Mouse (Mus musculus) MEL (cell line): Measurements from ENCODE around the gene Stat6. TPM values are rescaled to one million over a fixed set of nuclear protein-coding genes. Genes with fewer than 3 reads are reported as not detected.

Source experiments
- DNase-seq: peaks from one replicate; pipeline ENCODE4 v3.0.0; 2011; ENCODE audit warnings: low read depth, low spot score
- H3K27ac ChIP-seq: 2 replicates; pipeline ENCODE4 v1.5.1; 2012; ENCODE audit warnings: low read depth, mild to moderate bottlenecking, control low read depth, low read length, moderate library complexity; ENCODE audit not compliant: control insufficient read depth
- H3K27me3 ChIP-seq, 2 experiments: fragments of 150-350 bp in 1 of 2; sonication (generic) in 1 of 2; 2 replicates each; pipeline ENCODE4 v1.6.1; 2012; ENCODE audit warnings: low read length in 2 of 2, mild to moderate bottlenecking in 2 of 2, improper control_type of control experiment in 1 of 2, moderate library complexity in 1 of 2; ENCODE audit not compliant: insufficient read depth in 2 of 2, control insufficient read depth in 1 of 2
- H3K36me3 ChIP-seq, 2 experiments: 2 replicates each; pipeline ENCODE4 v1.6.1; 2012 to 2014; ENCODE audit warnings: low read length in 2 of 2, improper control_type of control experiment in 1 of 2, inconsistent platforms in 1 of 2, mild to moderate bottlenecking in 1 of 2; ENCODE audit not compliant: insufficient read depth in 2 of 2, control insufficient read depth in 1 of 2
- H3K4me1 ChIP-seq, 2 experiments: fragments of 150-350 bp in 1 of 2; sonication (generic) in 1 of 2; 2 replicates each; pipeline ENCODE4 v1.6.1; 2012; ENCODE audit warnings: low read length in 2 of 2, improper control_type of control experiment in 1 of 2, mild to moderate bottlenecking in 1 of 2; ENCODE audit not compliant: insufficient read depth in 2 of 2, control insufficient read depth in 1 of 2
- H3K4me3 ChIP-seq, 2 experiments: fragments of 150-350 bp in 1 of 2; sonication (generic) in 1 of 2; 2 replicates each; pipeline ENCODE4 v1.5.1; 2012; ENCODE audit warnings: low read depth in 2 of 2, low read length in 2 of 2, mild to moderate bottlenecking in 2 of 2, moderate library complexity in 2 of 2, control low read depth in 1 of 2, improper control_type of control experiment in 1 of 2; ENCODE audit not compliant: control insufficient read depth in 1 of 2, insufficient read depth in 1 of 2
- H3K79me2 ChIP-seq: 2 replicates; pipeline ENCODE4 v1.6.1; 2012; ENCODE audit warnings: mild to moderate bottlenecking, low read length, moderate library complexity; ENCODE audit not compliant: control insufficient read depth, poor library complexity, insufficient read depth
- H3K9ac ChIP-seq: 2 replicates; pipeline ENCODE4 v1.6.1; 2012; ENCODE audit warnings: low read depth, mild to moderate bottlenecking, control low read depth, low read length, moderate library complexity; ENCODE audit not compliant: control insufficient read depth, poor library complexity, severe bottlenecking
- H3K9me3 ChIP-seq: fragments of 150-350 bp; sonication (generic); replicated peaks from 2 replicates; pipeline ENCODE4 v1.6.1; 2012; ENCODE audit warnings: mild to moderate bottlenecking, low read length, improper control_type of control experiment, moderate library complexity; ENCODE audit not compliant: insufficient read depth
- CTCF ChIP-seq, 3 experiments: IDR thresholded peaks in 2 of 3; conservative IDR thresholded peaks in 1 of 3; 2 replicates each; pipeline ENCODE4 v1.5.1; 2011 to 2012; ENCODE audit warnings: low read length in 3 of 3, low read depth in 2 of 3, mild to moderate bottlenecking in 2 of 3, improper control_type of control experiment in 1 of 3, inconsistent platforms in 1 of 3, mixed read lengths in 1 of 3, moderate library complexity in 1 of 3; ENCODE audit not compliant: control insufficient read depth in 1 of 3, insufficient read depth in 1 of 3, poor library complexity in 1 of 3, severe bottlenecking in 1 of 3
- EP300 ChIP-seq, 2 experiments: IDR thresholded peaks; 2 replicates each; pipeline ENCODE4 v1.6.1; 2011; ENCODE audit warnings: improper control_type of control experiment in 2 of 2, low read length in 2 of 2, low read depth in 1 of 2, mild to moderate bottlenecking in 1 of 2
- GATA1 ChIP-seq: IDR thresholded peaks from 2 replicates; pipeline ENCODE4 v1.6.1; 2011; ENCODE audit warnings: low read depth, low read length, improper control_type of control experiment
- MAX ChIP-seq: IDR thresholded peaks from 2 replicates; pipeline ENCODE4 v1.6.1; 2011; ENCODE audit warnings: low read length, improper control_type of control experiment
- MXI1 ChIP-seq: IDR thresholded peaks from 2 replicates; pipeline ENCODE4 v1.6.1; 2011; ENCODE audit warnings: mild to moderate bottlenecking, low read depth, low read length, improper control_type of control experiment
- MYC ChIP-seq: IDR thresholded peaks from 2 replicates; pipeline ENCODE4 v1.6.1; 2011; ENCODE audit warnings: low read depth, mild to moderate bottlenecking, low read length, improper control_type of control experiment, moderate library complexity
- NELFE ChIP-seq: IDR thresholded peaks from 2 replicates; pipeline ENCODE4 v1.6.1; 2011; ENCODE audit warnings: low read depth, low read length, improper control_type of control experiment
- POLR2A ChIP-seq, 2 experiments: IDR thresholded peaks; 2 replicates each; pipeline ENCODE4 v1.6.1; 2011 to 2012; ENCODE audit warnings: low read length in 2 of 2, mild to moderate bottlenecking in 2 of 2, control low read depth in 1 of 2, improper control_type of control experiment in 1 of 2, low read depth in 1 of 2, moderate library complexity in 1 of 2; ENCODE audit not compliant: control insufficient read depth in 1 of 2, insufficient read depth in 1 of 2, poor library complexity in 1 of 2
- SMC3 ChIP-seq: IDR thresholded peaks from 2 replicates; pipeline ENCODE4 v1.6.1; 2011; ENCODE audit warnings: low read depth, low read length, improper control_type of control experiment
- TBP ChIP-seq: IDR thresholded peaks from 2 replicates; pipeline ENCODE4 v1.8.0; 2011; ENCODE audit warnings: low read depth, low read length, improper control_type of control experiment
- ZMIZ1 ChIP-seq: IDR thresholded peaks from 2 replicates; pipeline ENCODE4 v1.6.1; 2012; ENCODE audit warnings: low read depth, mild to moderate bottlenecking, inconsistent platforms, low read length, improper control_type of control experiment, moderate library complexity
- polyA plus RNA-seq, 2 experiments: library from polyadenylated mRNA; stranded (reverse) in 1 of 2; unstranded in 1 of 2; fragments of >175 nt in 1 of 2; fragments of >200 nt in 1 of 2; gene quantifications; 2 replicates each; pipeline versions ENCODE4 v1.2.1 to v1.2.4; 2012; ENCODE audit warnings: low replicate concordance in 2 of 2, low read depth in 1 of 2; ENCODE audit not compliant: insufficient read length in 2 of 2, insufficient read depth in 1 of 2, missing spikeins in 1 of 2
- total RNA-seq: library from RNA; depleted of rRNA; stranded (reverse); fragments of 300-350 nt; gene quantifications from 2 replicates; pipeline ENCODE4 v1.2.3, GENCODE M21; 2012

Gene Stat6
- total and polyA plus RNA-seq, 3 experiments: 34.9 to 50.2 TPM; not detected in 1

- Histone ChIP-seq H3K9ac (no peak overlapping the region), H3K27me3 (peaks cover 2 to 4% of the 10 kb centered on the region in 2 experiments; a peak in 2 of 4 replicates), H3K4me3 (no peak overlapping the region), H3K4me1 (peaks cover 0 to 30% of the 10 kb centered on the region in 2 experiments; a peak in 3 of 4 replicates), H3K79me2 (no peaks in the 10 kb centered on the region), H3K36me3 (peaks cover 0 to 12% of the 10 kb centered on the region in 2 experiments; a peak in 2 of 4 replicates), H3K9me3 (no peaks in the 10 kb centered on the region), H3K27ac (no peak overlapping the region)
- DNase-seq: no peak
- TF ChIP-seq ZMIZ1 (no peak), MXI1 (no peak), GATA1 (no peak), MYC (no peak)
- TF ChIP-seq, all 39 proteins: peak for 0
Measured at GRCm38 (mm10) chr10:127599252-127599651, 43.5 kb upstream of the Stat6 start.

- no peak for DNase-seq
- TF ChIP-seq POLR2A (IDR thresholded peaks at IDR 0.05; ENCODE audit: control insufficient read depth in 1 of 2, insufficient read depth in 1 of 2, low read depth in 1 of 2, low read length in 2 of 2, poor library complexity in 1 of 2) (no peak), MAX (no peak), NELFE (no peak), CTCF (IDR thresholded peaks at IDR 0.05 in 2 of 3, conservative IDR thresholded peaks at IDR 0.05 in 1 of 3; ENCODE audit: control insufficient read depth in 1 of 3, insufficient read depth in 1 of 3, low read depth in 2 of 3, low read length in 3 of 3, poor library complexity in 1 of 3, severe bottlenecking in 1 of 3) (no peak)
- Histone ChIP-seq H3K9me3 (no peaks in the 10 kb centered on the region), H3K79me2 (no peaks in the 10 kb centered on the region), H3K4me1 (peaks cover 0 to 31% of the 10 kb centered on the region in 2 experiments; a peak in 3 of 4 replicates), H3K36me3 (peaks cover 0 to 11% of the 10 kb centered on the region in 2 experiments; a peak in 1 of 4 replicates), H3K27ac (no peak overlapping the region), H3K9ac (no peak overlapping the region), H3K27me3 (peaks cover 2 to 4% of the 10 kb centered on the region in 2 experiments; a peak in 2 of 4 replicates), H3K4me3 (no peak overlapping the region)
Measured at GRCm38 (mm10) chr10:127599779-127600541, 42.8 kb upstream of the Stat6 start.

GRCm38 (mm10) chr10:127602194-127602593 is 40.6 kb upstream of the Stat6 start:
- Histone ChIP-seq H3K27me3 (peaks cover 2 to 4% of the 10 kb centered on the region in 2 experiments; a peak in 2 of 4 replicates), H3K4me3 (no peak overlapping the region), H3K79me2 (no peaks in the 10 kb centered on the region), H3K9ac (no peak overlapping the region), H3K36me3 (peaks cover 0 to 6% of the 10 kb centered on the region in 2 experiments; a peak in 1 of 4 replicates), H3K4me1 (peaks cover 0 to 13% of the 10 kb centered on the region in 2 experiments; a peak in 3 of 4 replicates)
- no peak for DNase-seq
- TF ChIP-seq TBP (no peak), EP300 (IDR thresholded peaks at IDR 0.05; ENCODE audit: low read depth in 1 of 2, low read length in 2 of 2) (no peak), SMC3 (no peak), MAX (no peak)
- TF ChIP-seq, all 39 proteins: peak for 0
- Histone ChIP-seq H3K9me3 (no peaks in the 10 kb centered on the region), H3K27ac (no peak overlapping the region)
